Mouse (Mus musculus): ENCODE data around the gene St3gal3.

DNA sequence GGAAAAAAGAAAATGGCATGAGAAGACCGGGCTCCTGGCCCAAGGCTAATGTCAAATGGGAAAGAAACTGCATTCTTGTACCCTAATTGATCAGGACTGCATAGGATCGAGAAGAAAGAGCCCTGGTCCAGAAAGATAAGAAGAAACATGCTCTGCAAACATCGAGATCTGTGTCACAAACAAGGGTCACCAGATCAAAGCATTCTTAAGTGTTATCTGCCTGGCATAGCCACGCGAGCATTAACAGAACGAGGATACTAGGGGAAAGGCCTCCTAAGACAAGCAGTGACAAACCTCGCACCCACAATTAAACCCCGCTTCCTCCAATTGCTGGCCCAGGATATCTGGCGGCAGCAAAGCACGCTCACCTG is 13.6 kb upstream of the St3gal3 start:
- TF ChIP-seq CTCF (IDR thresholded peaks at IDR 0.05; ENCODE audit: extremely low read depth, insufficient read depth, insufficient read length, insufficient replicate concordance) (no peak), POLR2A (IDR thresholded peaks at IDR 0.05; ENCODE audit: low read depth, low read length) (no peak)
